Mouse (Mus musculus): ENCODE data around the gene Rnf144b.
A peak's percentile ranks its signal among the peaks of the same experiment; 100 is the strongest.

Gene Rnf144b

GRCm38 (mm10) chr13:47268227-47268626 is 145.8 kb downstream of the Rnf144b start:
- no peaks in the 10 kb centered on the region for H3K27me3 ChIP-seq (ENCODE audit: control insufficient read depth, insufficient read depth, low read length, poor library complexity, severe bottlenecking)
- H3K36me3 ChIP-seq (ENCODE audit: control insufficient read depth, insufficient read depth, low read length, poor library complexity, severe bottlenecking) = no peaks in the 10 kb centered on the region
- no peak for DNase-seq (ENCODE audit: low read depth, low spot score)

- no peak for DNase-seq (ENCODE audit: low read depth, low spot score)
- Histone ChIP-seq H3K36me3 (ENCODE audit: control insufficient read depth, insufficient read depth, low read length, poor library complexity, severe bottlenecking) (no peaks in the 10 kb centered on the region), H3K27me3 (ENCODE audit: control insufficient read depth, insufficient read depth, low read length, poor library complexity, severe bottlenecking) (no peaks in the 10 kb centered on the region)
These were observed 150.5 kb downstream of the Rnf144b start for GRCm38 (mm10) chr13:47272928-47273327.

GRCm38 (mm10) chr13:47273487-47273886 is 151.0 kb downstream of the Rnf144b start:
- no peaks in the 10 kb centered on the region for H3K27me3 ChIP-seq (ENCODE audit: control insufficient read depth, insufficient read depth, low read length, poor library complexity, severe bottlenecking)
- no peaks in the 10 kb centered on the region for H3K36me3 ChIP-seq (ENCODE audit: control insufficient read depth, insufficient read depth, low read length, poor library complexity, severe bottlenecking)
- DNase-seq (ENCODE audit: low read depth, low spot score) = no peak

- Histone ChIP-seq H3K27me3 (ENCODE audit: control insufficient read depth, insufficient read depth, low read length, poor library complexity, severe bottlenecking) (no peaks in the 10 kb centered on the region), H3K36me3 (ENCODE audit: control insufficient read depth, insufficient read depth, low read length, poor library complexity, severe bottlenecking) (no peaks in the 10 kb centered on the region)
- DNase-seq (ENCODE audit: low read depth, low spot score) = no peak
These were observed 151.7 kb downstream of the Rnf144b start for GRCm38 (mm10) chr13:47274139-47274538.

GRCm38 (mm10) chr13:47277000-47277823 is 154.8 kb downstream of the Rnf144b start:
- DNase-seq (ENCODE audit: low read depth, low spot score) = no peak
- Histone ChIP-seq H3K36me3 (ENCODE audit: control insufficient read depth, insufficient read depth, low read length, poor library complexity, severe bottlenecking) (no peaks in the 10 kb centered on the region), H3K27me3 (ENCODE audit: control insufficient read depth, insufficient read depth, low read length, poor library complexity, severe bottlenecking) (no peaks in the 10 kb centered on the region)

GRCm38 (mm10) chr13:47277824-47278290 is 155.4 kb downstream of the Rnf144b start:
- DNase-seq (ENCODE audit: low read depth, low spot score) = no peak
- no peaks in the 10 kb centered on the region for H3K27me3 ChIP-seq (ENCODE audit: control insufficient read depth, insufficient read depth, low read length, poor library complexity, severe bottlenecking)
- no peaks in the 10 kb centered on the region for H3K36me3 ChIP-seq (ENCODE audit: control insufficient read depth, insufficient read depth, low read length, poor library complexity, severe bottlenecking)

GRCm38 (mm10) chr13:47282221-47282620 is 159.8 kb downstream of the Rnf144b start:
- DNase-seq (ENCODE audit: low read depth, low spot score) = no peak
- no peaks in the 10 kb centered on the region for H3K27me3 ChIP-seq (ENCODE audit: control insufficient read depth, insufficient read depth, low read length, poor library complexity, severe bottlenecking)
- H3K36me3 ChIP-seq (ENCODE audit: control insufficient read depth, insufficient read depth, low read length, poor library complexity, severe bottlenecking) = no peaks in the 10 kb centered on the region

- Histone ChIP-seq H3K36me3 (ENCODE audit: control insufficient read depth, insufficient read depth, low read length, poor library complexity, severe bottlenecking) (no peaks in the 10 kb centered on the region), H3K27me3 (ENCODE audit: control insufficient read depth, insufficient read depth, low read length, poor library complexity, severe bottlenecking) (no peaks in the 10 kb centered on the region)
- peak; percentile 56 for DNase-seq (ENCODE audit: low read depth, low spot score)
These were observed 166.0 kb downstream of the Rnf144b start for GRCm38 (mm10) chr13:47288449-47288848.

- no peaks in the 10 kb centered on the region for H3K36me3 ChIP-seq (ENCODE audit: control insufficient read depth, insufficient read depth, low read length, poor library complexity, severe bottlenecking)
- no peaks in the 10 kb centered on the region for H3K27me3 ChIP-seq (ENCODE audit: control insufficient read depth, insufficient read depth, low read length, poor library complexity, severe bottlenecking)
- DNase-seq (ENCODE audit: low read depth, low spot score) = no peak
These were observed 174.0 kb downstream of the Rnf144b start for GRCm38 (mm10) chr13:47296465-47296864.
